Mouse (Mus musculus) midbrain, embryonic 13.5 days (tissue): Measurements from ENCODE around the gene Rbm8a. TPM values are rescaled to one million over a fixed set of nuclear protein-coding genes. Genes with fewer than 3 reads are reported as not detected.

Experiments used
- ATAC-seq: fragments of 200-750 bp; cut with Nextera tagmentation; 2 replicates; pipeline ENCODE4 v1.8.0; 2017; ENCODE audit warnings: mild to moderate bottlenecking, moderate TSS enrichment, moderate library complexity
- H3K27ac ChIP-seq: fragments of 300-500 bp; sonication (generic); 2 replicates; pipeline ENCODE4 v1.5.1; 2015; ENCODE audit warnings: inconsistent platforms, mild to moderate bottlenecking, moderate library complexity
- H3K27me3 ChIP-seq: fragments of 300-500 bp; sonication (generic); 2 replicates; pipeline ENCODE4 v1.6.1; 2015; ENCODE audit warnings: mild to moderate bottlenecking, inconsistent platforms
- H3K36me3 ChIP-seq: fragments of 300-500 bp; sonication (generic); 2 replicates; pipeline ENCODE4 v1.6.1; 2015; ENCODE audit warnings: mild to moderate bottlenecking, inconsistent platforms
- H3K4me1 ChIP-seq: fragments of 300-500 bp; sonication (generic); replicated peaks from 2 replicates; pipeline ENCODE4 v1.6.1; 2015; ENCODE audit warnings: inconsistent platforms
- H3K4me2 ChIP-seq: fragments of 300-500 bp; sonication (generic); replicated peaks from 2 replicates; pipeline ENCODE4 v1.6.1; 2015; ENCODE audit warnings: moderate library complexity, mild to moderate bottlenecking, inconsistent platforms
- H3K4me3 ChIP-seq: fragments of 300-500 bp; sonication (generic); replicated peaks from 2 replicates; pipeline ENCODE4 v1.5.1; 2015; ENCODE audit warnings: mild to moderate bottlenecking, inconsistent platforms
- H3K9ac ChIP-seq: fragments of 300-500 bp; sonication (generic); replicated peaks from 2 replicates; pipeline ENCODE4 v1.6.1; 2015; ENCODE audit warnings: mild to moderate bottlenecking, inconsistent platforms
- H3K9me3 ChIP-seq: fragments of 300-500 bp; sonication (generic); 2 replicates; pipeline ENCODE4 v1.6.1; 2016; ENCODE audit warnings: mild to moderate bottlenecking, inconsistent platforms
- WGBS: fragments of 180-500 bp; shearing (Covaris S2); methylation state at CpG from one replicate; pipeline ENCODE4 v1.1.7; 2015; 5-methylcytosine and 5-hydroxymethylcytosine counted together
- polyA plus RNA-seq: library from polyadenylated mRNA; unstranded; fragments of >200 nt; fragmentation: Nextera tagmentation; extraction: Ambion mirVana; gene quantifications from 2 replicates; pipeline ENCODE4 v1.2.1, GENCODE M21; 2015

Gene Rbm8a
- polyA plus RNA-seq, 1 experiment from 2014 or later: 147 TPM

GRCm38 (mm10) chr3:96678456-96678855, 48.7 kb downstream of the Rbm8a start:
- no peak for ATAC-seq
- Histone ChIP-seq H3K4me3 (no peak overlapping the region), H3K9me3 (no peaks in the 10 kb centered on the region), H3K4me2 (no peak overlapping the region), H3K9ac (no peak overlapping the region), H3K27ac (no peak overlapping the region), H3K27me3 (0 out of 2 replicates have a peak, but pooled peaks cover 3% of the 10 kb centered on the region), H3K36me3 (no peaks in the 10 kb centered on the region), H3K4me1 (peaks cover 6% of the 10 kb centered on the region; the same call in 1 of the 2 replicates)
- WGBS: 63% methylated on average over 7 of the region's 7 CpGs

- Histone ChIP-seq H3K4me1 (peaks cover 6% of the 10 kb centered on the region; the same call in 1 of the 2 replicates), H3K27ac (no peak overlapping the region), H3K9ac (no peak overlapping the region), H3K36me3 (no peaks in the 10 kb centered on the region), H3K4me2 (no peak overlapping the region), H3K27me3 (peaks cover 9% of the 10 kb centered on the region), H3K9me3 (no peaks in the 10 kb centered on the region), H3K4me3 (no peak overlapping the region)
- no peak for ATAC-seq
- 17% methylated on average over 5 of the region's 5 CpGs for WGBS
These were observed 49.5 kb downstream of the Rbm8a start for GRCm38 (mm10) chr3:96679159-96679674.

- H3K4me2 ChIP-seq: no peak overlapping the region
- H3K4me1 ChIP-seq: peaks cover 6% of the 10 kb centered on the region; the same call in 1 of the 2 replicates
- no peaks in the 10 kb centered on the region for H3K9me3 ChIP-seq
- peak; percentile 48; the same call in 1 of the 2 replicates for ATAC-seq
- H3K9ac ChIP-seq: no peak overlapping the region
- peaks cover 18% of the 10 kb centered on the region for H3K27me3 ChIP-seq
- no peak overlapping the region for H3K4me3 ChIP-seq
- H3K36me3 ChIP-seq: no peaks in the 10 kb centered on the region
- WGBS: 20% methylated on average over 12 of the region's 12 CpGs
- no peak overlapping the region for H3K27ac ChIP-seq
These were observed 50.7 kb downstream of the Rbm8a start for GRCm38 (mm10) chr3:96680269-96680956.

Other genes starting within 250 kb of the Rbm8a start
- not detected in 2 replicates for gene BC107364, start 177.6 kb upstream of the Rbm8a start, polyA plus RNA-seq
- 0.62 and 0.76 TPM in 2 replicates for gene Hfe2, start 104.8 kb upstream of the Rbm8a start, polyA plus RNA-seq
- gene Txnip, start 72.0 kb upstream of the Rbm8a start, polyA plus RNA-seq: 52.2 and 57.6 TPM in 2 replicates
- gene Gm16253, start 52.9 kb upstream of the Rbm8a start, polyA plus RNA-seq: 0.81 and 1.7 TPM in 2 replicates
- 41.1 and 42.0 TPM in 2 replicates for gene Polr3gl, start 35.8 kb upstream of the Rbm8a start, polyA plus RNA-seq
- 5.3 and 6.5 TPM in 2 replicates for gene Ankrd34a, start 33.3 kb upstream of the Rbm8a start, polyA plus RNA-seq
- 5.7 and 6.2 TPM in 2 replicates for gene Lix1l, start 28.8 kb upstream of the Rbm8a start, polyA plus RNA-seq
- 52.0 and 52.6 TPM in 2 replicates for gene Pex11b, start 5.4 kb downstream of the Rbm8a start, polyA plus RNA-seq
- 0.15 and 0.16 TPM in 2 replicates for gene Gm42957, start 5.5 kb downstream of the Rbm8a start, polyA plus RNA-seq
- gene Itga10, start 15.7 kb downstream of the Rbm8a start, polyA plus RNA-seq: 0.71 and 0.81 TPM in 2 replicates
- 0.58 and 0.59 TPM in 2 replicates for gene Ankrd35, start 40.2 kb downstream of the Rbm8a start, polyA plus RNA-seq
- gene Pias3, start 66.5 kb downstream of the Rbm8a start, polyA plus RNA-seq: 33.9 and 36.7 TPM in 2 replicates
- gene Nudt17, start 78.6 kb downstream of the Rbm8a start, polyA plus RNA-seq: 10.1 and 10.6 TPM in 2 replicates
- 38.4 and 38.8 TPM in 2 replicates for gene Polr3c, start 97.7 kb downstream of the Rbm8a start, polyA plus RNA-seq
- 76.2 and 80.2 TPM in 2 replicates for gene Rnf115, start 97.7 kb downstream of the Rbm8a start, polyA plus RNA-seq
- 0.14 TPM in 1 of 2 replicates, not detected in the other for gene Pdzk1, start 199.4 kb downstream of the Rbm8a start, polyA plus RNA-seq
- gene Cd160, start 199.4 kb downstream of the Rbm8a start, polyA plus RNA-seq: 0.14 and 0.17 TPM in 2 replicates